Mouse (Mus musculus) ES-E14 (cell line): Measurements from ENCODE around the gene Cpe. TPM values are rescaled to one million over a fixed set of nuclear protein-coding genes. Genes with fewer than 3 reads are reported as not detected.

Source experiments
- DNase-seq: peaks from one replicate; pipeline ENCODE4 v3.0.0-alpha.2; 2013; ENCODE audit warnings: low read depth, low spot score
- H3K27ac ChIP-seq: 2 replicates; pipeline ENCODE4 v1.5.1; 2012; ENCODE audit warnings: low read depth, mild to moderate bottlenecking, low read length, moderate library complexity, mixed read lengths; ENCODE audit not compliant: poor library complexity, insufficient read depth, severe bottlenecking
- H3K36me3 ChIP-seq: 2 replicates; pipeline ENCODE4 v1.6.1; 2012; ENCODE audit warnings: mild to moderate bottlenecking, low read length, moderate library complexity, mixed read lengths; ENCODE audit not compliant: control insufficient read depth, poor library complexity, insufficient read depth, severe bottlenecking
- H3K4me1 ChIP-seq, 2 experiments: fragments of 150-350 bp in 1 of 2; sonication (generic) in 1 of 2; 2 replicates each; pipeline ENCODE4 v1.6.1; 2012; ENCODE audit warnings: low read length in 2 of 2, mild to moderate bottlenecking in 1 of 2, mixed read lengths in 1 of 2; ENCODE audit not compliant: control insufficient read depth in 2 of 2, insufficient read depth in 2 of 2, poor library complexity in 1 of 2
- H3K4me3 ChIP-seq, 2 experiments: fragments of 150-350 bp in 1 of 2; sonication (generic) in 1 of 2; 2 replicates each; pipeline ENCODE4 v1.5.1; 2012; ENCODE audit warnings: low read length in 2 of 2, low read depth in 1 of 2, mild to moderate bottlenecking in 1 of 2, mixed read lengths in 1 of 2; ENCODE audit not compliant: insufficient read depth in 1 of 2, poor library complexity in 1 of 2, severe bottlenecking in 1 of 2
- H3K9ac ChIP-seq: 2 replicates; pipeline ENCODE4 v1.6.1; 2012; ENCODE audit warnings: low read depth, mild to moderate bottlenecking, low read length, mixed read lengths; ENCODE audit not compliant: poor library complexity, insufficient read depth, severe bottlenecking
- H3K9me3 ChIP-seq: fragments of 150-350 bp; sonication (generic); 2 replicates; pipeline ENCODE4 v1.6.1; 2012; ENCODE audit warnings: low read depth, mild to moderate bottlenecking, low read length; ENCODE audit not compliant: control insufficient read depth, insufficient read depth
- CHD2 ChIP-seq: IDR thresholded peaks from 2 replicates; pipeline ENCODE4 v1.6.1; 2014; ENCODE audit warnings: mild to moderate bottlenecking, low read depth, low read length, inconsistent platforms
- HCFC1 ChIP-seq: IDR thresholded peaks from 2 replicates; pipeline ENCODE4 v1.6.1; 2012; ENCODE audit warnings: low read length, inconsistent platforms, borderline replicate concordance; ENCODE audit not compliant: insufficient read depth
- MAFK ChIP-seq: IDR thresholded peaks from 2 replicates; pipeline ENCODE4 v1.6.1; 2014; ENCODE audit warnings: mild to moderate bottlenecking, low read depth, low read length, inconsistent platforms; ENCODE audit not compliant: insufficient read depth
- ZC3H11A ChIP-seq: IDR thresholded peaks from 2 replicates; pipeline ENCODE4 v1.6.1; 2012; ENCODE audit warnings: low read depth, mild to moderate bottlenecking, inconsistent platforms, low read length, borderline replicate concordance
- ZNF384 ChIP-seq: IDR thresholded peaks from 2 replicates; pipeline ENCODE4 v1.6.1; 2012; ENCODE audit warnings: low read depth, low read length, inconsistent platforms
- in situ Hi-C, 2 experiments: fragments of 600-800 bp; cut with MboI; formaldehyde crosslinking; loops; one replicate each; pipeline ENCODE4 v1.15.1; 2025; ENCODE audit warnings: low sequenced_read_pairs in 2 of 2, inconsistent platforms in 1 of 2; ENCODE audit not compliant: unreplicated experiment in 2 of 2
- total RNA-seq: library from RNA; depleted of rRNA; stranded (reverse); fragments of 300-350 nt; gene quantifications from 2 replicates; pipeline ENCODE4 v1.2.3, GENCODE M21; 2012

The Cpe gene
- total RNA-seq, 1 experiment, result 19.4 TPM

DNA sequence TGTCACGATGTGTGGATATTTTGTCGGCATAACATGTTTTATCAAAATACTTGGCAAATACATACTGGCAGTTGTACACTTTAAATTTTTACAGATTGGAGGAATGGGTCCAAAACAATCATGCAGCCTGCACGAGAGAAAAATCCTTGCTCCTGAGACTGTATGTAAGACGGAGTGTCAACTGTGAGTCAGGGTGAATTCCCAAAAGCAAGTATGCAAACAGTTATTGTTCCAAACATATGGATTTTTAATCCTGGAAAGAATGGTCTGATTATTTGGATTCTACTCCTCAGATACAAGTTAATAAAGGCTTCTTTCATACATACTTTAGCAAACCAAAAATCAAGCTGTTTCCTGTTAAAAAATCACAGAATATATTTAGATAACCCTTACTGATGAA is 4.1 kb downstream of the Cpe start:
- Histone ChIP-seq H3K4me3 (no peak overlapping the region), H3K9ac (no peak overlapping the region), H3K36me3 (no peaks in the 10 kb centered on the region), H3K4me1 (peaks cover 0 to 4% of the 10 kb centered on the region in 2 experiments; a peak in 1 of 4 replicates), H3K27ac (no peak overlapping the region), H3K9me3 (no peaks in the 10 kb centered on the region)
- DNase-seq, result no peak
- in situ Hi-C loops, result no loop called here
- TF ChIP-seq MAFK, result no peak
- no peak for TF ChIP-seq ZC3H11A
- no peak for TF ChIP-seq CHD2
- no peak for TF ChIP-seq ZNF384
- TF ChIP-seq HCFC1, result no peak

DNA sequence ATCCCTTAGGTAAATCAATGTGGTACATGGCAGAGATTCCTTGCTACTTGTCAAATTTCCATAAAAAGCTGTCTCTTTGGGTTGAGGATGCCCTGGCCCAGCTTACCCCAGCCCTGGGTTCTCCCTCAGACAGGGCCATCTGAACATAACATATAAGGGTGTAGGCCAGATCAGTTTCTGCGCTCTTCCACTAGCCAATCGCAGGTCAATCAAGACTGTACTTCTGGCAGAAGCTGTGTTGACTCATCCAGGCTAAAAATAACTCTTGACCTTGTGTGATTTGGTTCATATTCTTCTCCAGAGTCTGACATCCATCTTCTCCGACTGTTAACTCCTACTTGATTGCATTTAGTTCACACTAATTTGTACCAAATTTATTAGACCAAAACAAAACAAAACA is 4.7 kb downstream of the Cpe start:
- no peaks in the 10 kb centered on the region for H3K36me3 ChIP-seq
- TF ChIP-seq CHD2, result no peak
- no peak for TF ChIP-seq HCFC1
- in situ Hi-C loops, result no loop called here
- no peak overlapping the region for H3K27ac ChIP-seq
- peaks cover 0 to 4% of the 10 kb centered on the region in 2 experiments; a peak in 1 of 4 replicates for H3K4me1 ChIP-seq
- no peak overlapping the region for H3K4me3 ChIP-seq
- no peaks in the 10 kb centered on the region for H3K9me3 ChIP-seq
- DNase-seq, result no peak
- H3K9ac ChIP-seq, result no peak overlapping the region

DNA sequence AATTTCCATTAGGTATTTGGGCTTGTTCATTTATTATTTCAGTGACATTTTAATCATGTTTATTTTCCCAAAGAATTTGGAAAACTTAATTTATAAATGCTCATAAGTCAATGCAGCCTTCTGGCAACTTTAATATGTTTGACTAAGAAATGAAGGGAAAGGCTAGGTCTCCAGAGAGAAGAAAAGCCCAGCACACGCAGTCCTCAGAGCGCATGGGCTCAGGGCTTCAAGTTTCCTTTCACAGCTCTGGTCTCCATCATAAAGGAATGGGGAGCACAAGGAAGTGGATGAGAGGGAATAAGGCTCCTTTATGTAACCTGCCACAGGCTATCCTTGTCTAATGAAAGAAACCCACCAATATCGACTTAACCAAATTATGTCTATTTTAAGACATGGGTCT is 10.4 kb downstream of the Cpe start:
- in situ Hi-C loops, result no loop called here

DNA sequence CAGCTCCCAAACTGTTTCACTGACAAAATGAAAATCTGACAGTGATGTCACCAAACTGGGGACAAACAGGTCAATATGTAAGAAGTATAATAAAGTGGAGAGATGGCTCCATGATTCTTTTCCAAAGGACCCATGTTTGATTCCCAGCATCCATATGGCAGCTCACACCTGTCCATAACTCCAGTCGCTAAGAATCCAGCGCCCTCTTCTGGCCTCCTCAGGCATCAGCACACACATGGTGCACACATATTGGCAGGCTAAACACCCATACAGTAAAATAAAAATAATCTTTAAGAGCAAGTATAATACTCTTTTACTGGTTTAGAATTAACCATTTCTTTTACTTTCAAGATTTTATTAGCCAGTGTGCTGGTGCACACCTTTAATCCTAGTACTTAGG is 16.5 kb downstream of the Cpe start:
- no peak overlapping the region for H3K9ac ChIP-seq
- H3K27ac ChIP-seq, result no peak overlapping the region
- in situ Hi-C loops, result no loop called here

More for the DNA sequence above, 10.4 kb downstream of the Cpe start:
- DNase-seq, result no peak
- H3K4me1 ChIP-seq, result no peaks in the 10 kb centered on the region
- no peak overlapping the region for H3K27ac ChIP-seq
- TF ChIP-seq HCFC1 (no peak), CHD2 (no peak), ZC3H11A (no peak), ZNF384 (no peak), MAFK (no peak)
- H3K4me3 ChIP-seq, result no peak overlapping the region
- no peaks in the 10 kb centered on the region for H3K36me3 ChIP-seq
- no peak overlapping the region for H3K9ac ChIP-seq
- H3K9me3 ChIP-seq, result no peaks in the 10 kb centered on the region

DNA sequence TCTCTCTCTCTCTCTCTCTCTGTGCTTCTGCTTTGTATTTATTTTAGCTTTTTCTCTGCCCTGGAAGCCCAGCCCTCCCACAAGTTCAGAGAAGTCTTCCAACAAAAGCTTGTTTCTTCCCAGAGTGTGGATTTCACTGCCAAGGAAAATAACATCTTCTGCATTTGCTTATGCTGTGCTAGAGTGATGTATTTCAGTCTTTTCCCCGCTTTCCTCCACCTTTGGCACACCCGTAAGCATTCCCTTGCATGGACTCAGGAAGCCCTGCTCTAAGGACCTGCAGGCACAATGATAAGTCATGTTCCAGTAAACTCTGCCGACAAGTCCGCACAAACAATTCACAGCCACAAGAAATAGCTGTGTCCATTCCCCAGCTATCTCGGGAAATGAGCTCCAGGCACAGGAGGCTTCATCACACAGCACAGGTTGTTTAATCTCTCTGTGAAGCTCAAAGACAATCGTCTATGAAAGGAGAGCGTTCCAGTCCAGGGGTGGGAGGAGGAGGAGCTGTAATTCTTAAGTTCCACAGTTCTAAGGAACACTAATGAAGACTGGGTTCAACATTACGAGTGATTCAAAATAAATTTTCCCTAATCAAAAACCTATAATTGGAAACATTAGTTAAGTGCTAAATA is 17.8 kb downstream of the Cpe start:
- H3K36me3 ChIP-seq, result no peaks in the 10 kb centered on the region
- no peaks in the 10 kb centered on the region for H3K4me1 ChIP-seq
- H3K9me3 ChIP-seq, result no peaks in the 10 kb centered on the region
- H3K9ac ChIP-seq, result no peak overlapping the region
- H3K4me3 ChIP-seq, result no peak overlapping the region
- in situ Hi-C loops, result no loop called here
- no peak for TF ChIP-seq ZNF384
- TF ChIP-seq CHD2, result no peak
- TF ChIP-seq ZC3H11A, result no peak
- TF ChIP-seq HCFC1, result no peak
- TF ChIP-seq MAFK, result no peak
- DNase-seq, result no peak
- no peak overlapping the region for H3K27ac ChIP-seq

More for the DNA sequence above, 16.5 kb downstream of the Cpe start:
- no peak overlapping the region for H3K4me3 ChIP-seq
- no peaks in the 10 kb centered on the region for H3K36me3 ChIP-seq
- H3K4me1 ChIP-seq, result no peaks in the 10 kb centered on the region
- no peak for DNase-seq
- TF ChIP-seq CHD2, result no peak
- peak; percentile 28; the same call in 1 of the 2 replicates for TF ChIP-seq ZC3H11A
- TF ChIP-seq MAFK, result no peak
- TF ChIP-seq ZNF384, result no peak
- TF ChIP-seq HCFC1, result no peak
- H3K9me3 ChIP-seq, result no peaks in the 10 kb centered on the region
